Mouse (Mus musculus) G1E (cell line): ENCODE measurements around the gene Creb3l1. TPM values are rescaled to one million over a fixed set of nuclear protein-coding genes. Genes with fewer than 3 reads are reported as not detected.

Source experiments
- ATAC-seq: 2 replicates; pipeline ENCODE4 v1.8.0; 2016; ENCODE audit warnings: mild to moderate bottlenecking; ENCODE audit not compliant: insufficient number of reproducible peaks, poor library complexity, low FRiP score, severe bottlenecking; ENCODE audit errors: extremely low read depth
- DNase-seq: peaks from one replicate; pipeline ENCODE4 v3.0.0; 2012; ENCODE audit warnings: low spot score
- H3K27me3 ChIP-seq: 2 replicates; pipeline ENCODE4 v1.6.1; 2012; ENCODE audit warnings: mild to moderate bottlenecking, low read length, inconsistent platforms; ENCODE audit not compliant: insufficient read depth
- H3K36me3 ChIP-seq: replicated peaks from 2 replicates; pipeline ENCODE3; 2012; ENCODE audit warnings: mild to moderate bottlenecking, inconsistent platforms
- H3K4me1 ChIP-seq: 2 replicates; pipeline ENCODE4 v1.6.1; 2012; ENCODE audit warnings: low read depth, low read length, inconsistent platforms, mixed read lengths; ENCODE audit not compliant: insufficient read depth
- H3K4me3 ChIP-seq: 2 replicates; pipeline ENCODE4 v1.5.1; 2012; ENCODE audit warnings: low read depth, mild to moderate bottlenecking, inconsistent platforms, low read length, moderate library complexity, mixed read lengths
- H3K9me3 ChIP-seq: replicated peaks from 2 replicates; pipeline ENCODE4 v1.6.1; 2012; ENCODE audit warnings: inconsistent platforms
- CTCF ChIP-seq: IDR thresholded peaks from 2 replicates; pipeline ENCODE4 v1.5.1; 2012; ENCODE audit warnings: low read depth, low read length, inconsistent platforms, mixed read lengths
- GATA1 ChIP-seq: IDR thresholded peaks from 2 replicates; pipeline ENCODE4 v1.6.1; 2012; ENCODE audit warnings: borderline replicate concordance, low read length, inconsistent platforms, mixed read lengths
- GATA2 ChIP-seq: IDR thresholded peaks from 2 replicates; pipeline ENCODE4 v1.6.1; 2012; ENCODE audit warnings: low read depth, low read length, inconsistent platforms, borderline replicate concordance
- POLR2AphosphoS5 ChIP-seq: IDR thresholded peaks from 2 replicates; pipeline ENCODE4 v1.6.1; 2012; ENCODE audit warnings: low read depth, low read length, inconsistent platforms; ENCODE audit not compliant: insufficient replicate concordance
- TAL1 ChIP-seq: conservative IDR thresholded peaks from 2 replicates; pipeline ENCODE4 v1.6.1; 2012; ENCODE audit warnings: low read depth, low read length, inconsistent platforms, mixed read lengths
- polyA plus RNA-seq: library from polyadenylated mRNA; stranded (reverse); fragments of >175 nt; gene quantifications from 2 replicates; pipeline ENCODE4 v1.2.3, GENCODE M21; 2012
- total RNA-seq, 2 experiments: library from RNA; stranded (forward) in 1 of 2; stranded (reverse) in 1 of 2; fragments of 200-1000 nt in 1 of 2; fragments of >200 nt in 1 of 2; fragmentation: Nextera tagmentation in 1 of 2; gene quantifications; 2 replicates each; pipeline ENCODE4 v1.2.3; 2014 to 2017

The Creb3l1 gene
- total and polyA plus RNA-seq, 3 experiments: 1.4 to 2.5 (median 1.4) TPM

DNA sequence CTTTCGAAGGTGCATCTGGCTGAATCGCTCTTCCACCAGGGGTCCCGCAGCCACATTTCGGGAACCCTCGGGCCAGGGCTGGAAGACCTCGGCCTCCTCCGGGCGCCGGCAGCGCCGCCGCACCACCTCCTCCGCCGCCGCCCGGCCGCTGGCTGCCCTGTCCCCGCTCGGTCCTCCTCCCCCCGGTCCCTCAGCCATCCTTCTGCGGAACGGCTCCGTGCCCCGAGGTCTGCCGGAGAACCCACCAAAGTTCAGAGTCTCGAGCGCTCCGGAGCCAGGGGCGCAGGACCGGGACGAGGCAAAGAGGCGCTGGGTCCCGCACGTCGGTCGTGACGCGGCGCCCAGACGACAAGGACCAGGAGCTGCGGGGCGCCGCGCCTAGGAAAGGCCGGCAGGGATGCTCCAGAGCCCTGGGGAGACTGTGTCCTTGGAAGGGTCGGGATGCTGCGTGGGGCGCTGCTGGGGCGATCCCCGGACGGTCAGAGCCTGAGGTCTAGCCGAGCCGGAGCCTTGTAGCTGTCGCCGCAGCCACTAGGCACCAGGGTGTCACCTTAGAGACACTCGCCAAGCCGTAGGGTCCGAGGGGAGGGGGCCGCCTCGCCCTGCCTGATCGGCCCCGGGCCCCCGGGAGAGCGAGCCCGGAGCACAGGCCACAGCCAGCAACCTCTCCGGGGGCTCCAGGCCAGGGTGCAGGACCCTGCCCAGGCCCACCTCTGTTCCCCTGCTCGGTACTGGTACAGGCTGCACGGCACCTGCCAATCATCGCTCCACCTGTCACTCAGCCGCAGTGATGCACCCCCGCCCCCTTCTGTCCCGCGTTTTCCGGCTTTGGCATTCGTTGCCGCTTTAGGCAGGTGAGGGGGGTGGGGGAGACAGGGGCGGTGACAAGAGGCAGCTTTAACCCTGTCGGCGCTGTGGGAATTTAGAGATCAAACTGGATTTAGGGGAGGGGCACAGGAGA, 48.4 kb downstream of the Creb3l1 start, which contains the start of gene Dgkz:
Dgkz (minus strand) TSS at position 284 of the 961 bp plus-strand sequence.
- ATAC-seq (no peak), DNase-seq (no peak)
- Histone ChIP-seq H3K9me3 (no peaks in the 10 kb centered on the region), H3K36me3 (no peaks in the 10 kb centered on the region), H3K4me1 (peaks cover 5% of the 10 kb centered on the region; the same call in 1 of the 2 replicates), H3K27me3 (peaks cover 86% of the 10 kb centered on the region), H3K4me3 (no peak within 1 kb of the TSS)
- TF ChIP-seq CTCF (no peak), GATA1 (no peak), POLR2AphosphoS5 (no peak), GATA2 (no peak), TAL1 (no peak)

- H3K9me3 ChIP-seq: no peaks in the 10 kb centered on the region
- DNase-seq (no peak), ATAC-seq (no peak)
- peaks cover 5% of the 10 kb centered on the region; the same call in 1 of the 2 replicates for H3K4me1 ChIP-seq
- H3K4me3 ChIP-seq: no peak overlapping the region
- no peaks in the 10 kb centered on the region for H3K36me3 ChIP-seq
- TF ChIP-seq CTCF: no peak
- TF ChIP-seq POLR2AphosphoS5: no peak
- TF ChIP-seq TAL1: no peak
- TF ChIP-seq GATA2: no peak
- peaks cover 91% of the 10 kb centered on the region for H3K27me3 ChIP-seq
Observed at GRCm38 (mm10) chr2:91973416-91974135, 50.7 kb downstream of the Creb3l1 start.

DNA sequence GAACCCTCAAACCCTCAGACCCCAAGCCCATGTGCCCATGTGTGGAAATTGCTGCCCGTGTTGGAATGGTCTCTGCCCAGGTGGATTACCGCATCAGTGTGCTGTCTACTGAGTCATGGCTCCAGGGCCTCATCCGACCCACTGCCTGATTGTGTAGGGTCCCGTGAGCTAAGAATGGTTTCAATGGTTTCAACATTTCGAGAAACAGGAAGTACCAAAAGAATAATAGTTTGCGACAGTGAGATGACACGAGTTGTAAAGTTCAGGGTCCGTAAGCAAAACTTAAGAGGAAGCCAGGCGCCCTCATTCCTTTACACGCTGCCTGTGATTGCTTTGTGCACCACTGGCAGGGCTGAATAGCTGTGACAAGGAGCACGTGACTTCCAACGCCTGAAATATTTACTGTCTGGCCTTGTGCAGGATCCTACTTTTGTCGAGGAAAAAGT, 52.2 kb downstream of the Creb3l1 start:
- no peaks in the 10 kb centered on the region for H3K9me3 ChIP-seq
- H3K36me3 ChIP-seq: no peaks in the 10 kb centered on the region
- no peak for ATAC-seq
- TF ChIP-seq POLR2AphosphoS5: no peak
- no peak for TF ChIP-seq CTCF
- TF ChIP-seq TAL1: no peak
- TF ChIP-seq GATA1: no peak
- TF ChIP-seq GATA2: no peak
- H3K4me1 ChIP-seq: peaks cover 5% of the 10 kb centered on the region; the same call in 1 of the 2 replicates
- H3K4me3 ChIP-seq: no peak overlapping the region
- no peak for DNase-seq
- peaks cover 88% of the 10 kb centered on the region for H3K27me3 ChIP-seq

- ATAC-seq (no peak), DNase-seq (no peak)
- Histone ChIP-seq H3K9me3 (no peaks in the 10 kb centered on the region), H3K4me1 (peaks cover 5% of the 10 kb centered on the region; the same call in 1 of the 2 replicates), H3K36me3 (no peaks in the 10 kb centered on the region), H3K27me3 (peaks cover 85% of the 10 kb centered on the region), H3K4me3 (no peak overlapping the region)
- no peak for TF ChIP-seq TAL1
- no peak for TF ChIP-seq GATA2
- TF ChIP-seq CTCF: no peak
- no peak for TF ChIP-seq POLR2AphosphoS5
- no peak for TF ChIP-seq GATA1
Observed at GRCm38 (mm10) chr2:91971231-91972097, 52.8 kb downstream of the Creb3l1 start.

DNA sequence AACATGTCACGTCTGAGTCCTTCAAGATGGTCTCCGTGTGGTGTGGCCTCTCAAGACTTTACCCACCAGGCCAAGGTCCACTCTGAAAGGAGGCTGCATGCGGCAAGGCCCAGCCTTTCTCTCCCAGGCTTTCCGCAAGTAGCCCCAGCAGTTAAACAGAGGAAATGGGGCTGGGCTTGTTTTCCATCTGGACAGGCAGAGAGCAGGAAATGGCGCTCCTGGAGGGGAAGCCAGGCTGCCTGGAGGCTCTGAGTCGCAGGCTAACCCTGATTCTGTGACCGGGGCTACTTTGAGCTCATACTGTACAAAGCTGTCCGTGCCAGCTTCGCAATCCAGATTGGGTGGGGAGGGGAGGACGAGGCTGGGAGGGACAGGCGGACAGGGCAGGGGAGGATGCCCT, 56.3 kb downstream of the Creb3l1 start:
- no peak overlapping the region for H3K4me3 ChIP-seq
- DNase-seq: no peak
- ATAC-seq: no peak
- H3K36me3 ChIP-seq: no peaks in the 10 kb centered on the region
- TF ChIP-seq TAL1: no peak
- no peak for TF ChIP-seq POLR2AphosphoS5
- TF ChIP-seq CTCF: no peak
- no peak for TF ChIP-seq GATA2
- no peak for TF ChIP-seq GATA1
- H3K4me1 ChIP-seq: peaks cover 28% of the 10 kb centered on the region
- peaks cover 63% of the 10 kb centered on the region for H3K27me3 ChIP-seq
- H3K9me3 ChIP-seq: no peaks in the 10 kb centered on the region

GRCm38 (mm10) chr2:91966367-91966766, 57.9 kb downstream of the Creb3l1 start:
- peaks cover 5% of the 10 kb centered on the region for H3K36me3 ChIP-seq
- peaks cover 39% of the 10 kb centered on the region for H3K4me1 ChIP-seq
- H3K4me3 ChIP-seq: no peak overlapping the region
- ATAC-seq (no peak), DNase-seq (no peak)
- H3K27me3 ChIP-seq: peaks cover 52% of the 10 kb centered on the region
- H3K9me3 ChIP-seq: no peaks in the 10 kb centered on the region
- TF ChIP-seq GATA1 (no peak), CTCF (no peak), GATA2 (no peak), POLR2AphosphoS5 (no peak), TAL1 (no peak)
